Mouse (Mus musculus) myocyte (in vitro differentiated cells): ENCODE data around the gene Tanc1. TPM values are rescaled to one million over a fixed set of nuclear protein-coding genes. Genes with fewer than 3 reads are reported as not detected.

Experiments used
- H3K27me3 ChIP-seq: one replicate; pipeline ENCODE4 v1.6.1; 2011; ENCODE audit not compliant: control insufficient read depth, insufficient read depth, insufficient read length
- H3K36me3 ChIP-seq: one replicate; pipeline ENCODE4 v1.6.1; 2011; ENCODE audit not compliant: control insufficient read depth, insufficient read depth
- H3K4me2 ChIP-seq: one replicate; pipeline ENCODE4 v1.6.1; 2011; ENCODE audit warnings: low read depth, control low read depth
- H3K4me3 ChIP-seq: one replicate; pipeline ENCODE4 v1.5.1; 2011; ENCODE audit warnings: mild to moderate bottlenecking, control low read depth, moderate library complexity
- H3K79me2 ChIP-seq: one replicate; pipeline ENCODE4 v1.6.1; 2011; ENCODE audit not compliant: control insufficient read depth, insufficient read depth
- H3ac ChIP-seq: one replicate; pipeline ENCODE4 v1.6.1; 2011; ENCODE audit not compliant: control insufficient read depth, insufficient read length
- CEBPB ChIP-seq: IDR thresholded peaks from 2 replicates; pipeline ENCODE4 v1.6.1; 2011; ENCODE audit warnings: mild to moderate bottlenecking, moderate library complexity; ENCODE audit not compliant: poor library complexity, insufficient read depth, severe bottlenecking
- E2F4 ChIP-seq: IDR thresholded peaks from one replicate; pipeline ENCODE4 v1.6.1; 2011; ENCODE audit warnings: mild to moderate bottlenecking, control low read depth, moderate library complexity; ENCODE audit not compliant: insufficient read depth
- MAX ChIP-seq: IDR thresholded peaks from one replicate; pipeline ENCODE4 v1.6.1; 2011; ENCODE audit warnings: low read depth, mild to moderate bottlenecking, control low read depth
- MYOD1 ChIP-seq, 3 experiments: IDR thresholded peaks; one replicate each; pipeline ENCODE4 v1.6.1; 2011; ENCODE audit warnings: control low read depth in 2 of 3, low read depth in 2 of 3, mild to moderate bottlenecking in 2 of 3, moderate library complexity in 1 of 3; ENCODE audit not compliant: insufficient read length in 2 of 3, control insufficient read depth in 1 of 3
- MYOG ChIP-seq, 3 experiments: IDR thresholded peaks; one replicate each; pipeline ENCODE4 v1.6.1; 2011; ENCODE audit warnings: control low read depth in 2 of 3, low read depth in 2 of 3, mild to moderate bottlenecking in 2 of 3; ENCODE audit not compliant: insufficient read length in 2 of 3, control insufficient read depth in 1 of 3, insufficient read depth in 1 of 3
- POLR2A ChIP-seq: IDR thresholded peaks from one replicate; pipeline ENCODE4 v1.6.1; 2011; ENCODE audit warnings: low read depth, mild to moderate bottlenecking, control low read depth, moderate library complexity; ENCODE audit not compliant: insufficient read length
- POLR2AphosphoS2 ChIP-seq: IDR thresholded peaks from one replicate; pipeline ENCODE4 v1.6.1; 2011; ENCODE audit warnings: low read depth, control low read depth; ENCODE audit not compliant: insufficient read length
- REST ChIP-seq: IDR thresholded peaks from one replicate; pipeline ENCODE4 v1.6.1; 2011; ENCODE audit warnings: mild to moderate bottlenecking, control low read depth, moderate library complexity; ENCODE audit not compliant: insufficient read depth, insufficient read length
- SRF ChIP-seq: IDR thresholded peaks from one replicate; pipeline ENCODE4 v1.6.1; 2011; ENCODE audit warnings: low read depth; ENCODE audit not compliant: control insufficient read depth, insufficient read length
- TCF12 ChIP-seq: IDR thresholded peaks from one replicate; pipeline ENCODE4 v1.6.1; 2011; ENCODE audit warnings: mild to moderate bottlenecking, control low read depth; ENCODE audit not compliant: poor library complexity, insufficient read depth, severe bottlenecking
- TCF3 ChIP-seq: IDR thresholded peaks from one replicate; pipeline ENCODE4 v1.6.1; 2011; ENCODE audit warnings: low read depth, control low read depth; ENCODE audit not compliant: insufficient read length
- USF1 ChIP-seq: IDR thresholded peaks from one replicate; pipeline ENCODE4 v1.6.1; 2011; ENCODE audit warnings: low read depth, mild to moderate bottlenecking, control low read depth, moderate library complexity
- polyA plus RNA-seq: library from polyadenylated mRNA; unstranded; fragments of >200 nt; fragmentation: generic; extraction: Trizol; gene quantifications from one replicate; pipeline ENCODE4 v1.2.1, GENCODE M21; 2012; ENCODE audit warnings: missing spikeins

Gene Tanc1
- polyA plus RNA-seq, 1 experiment: 24.7 TPM

DNA sequence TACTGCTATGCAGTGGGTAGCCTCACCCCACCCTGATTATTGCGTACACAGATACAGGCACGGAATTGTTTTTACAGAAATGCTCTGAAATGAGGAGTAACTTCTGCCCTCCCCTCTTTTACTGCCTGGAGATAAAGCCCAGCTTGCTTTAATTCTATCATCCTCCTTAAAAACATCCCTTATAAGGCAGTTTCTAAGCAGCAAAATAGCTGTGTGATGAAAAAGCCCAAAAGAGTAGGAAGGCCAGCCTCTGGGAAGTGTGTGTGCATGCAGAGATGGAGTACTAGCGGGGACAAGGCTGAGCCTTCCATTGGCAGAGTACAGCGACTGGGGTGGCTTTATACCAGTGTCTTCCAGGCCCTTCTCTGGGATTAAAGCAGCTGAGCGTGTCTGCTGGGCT, 140.9 kb downstream of the Tanc1 start:
- Histone ChIP-seq H3K79me2 (peaks cover 42% of the 10 kb centered on the region), H3K4me2 (no peak overlapping the region), H3K36me3 (peaks cover 3% of the 10 kb centered on the region), H3ac (no peak overlapping the region), H3K4me3 (no peak overlapping the region), H3K27me3 (no peaks in the 10 kb centered on the region)
- TF ChIP-seq TCF3 (no peak), MYOD1 (IDR thresholded peaks at IDR 0.05; ENCODE audit: control insufficient read depth in 1 of 3, insufficient read length in 2 of 3, low read depth in 2 of 3) (no peak), USF1 (no peak), MAX (no peak), REST (no peak), POLR2AphosphoS2 (no peak), SRF (no peak), CEBPB (no peak), E2F4 (no peak), MYOG (IDR thresholded peaks at IDR 0.05; ENCODE audit: control insufficient read depth in 1 of 3, insufficient read depth in 1 of 3, insufficient read length in 2 of 3, low read depth in 2 of 3) (no peak), TCF12 (no peak), POLR2A (no peak)

GRCm38 (mm10) chr2:59756137-59756753, 144.4 kb downstream of the Tanc1 start:
- no peak for TF ChIP-seq POLR2A
- TF ChIP-seq TCF12: no peak
- no peak for TF ChIP-seq SRF
- no peak for TF ChIP-seq POLR2AphosphoS2
- no peak for TF ChIP-seq MYOG (IDR thresholded peaks at IDR 0.05; ENCODE audit: control insufficient read depth in 1 of 3, insufficient read depth in 1 of 3, insufficient read length in 2 of 3, low read depth in 2 of 3)
- TF ChIP-seq MAX: no peak
- no peak for TF ChIP-seq REST
- no peak for TF ChIP-seq USF1
- no peak for TF ChIP-seq MYOD1 (IDR thresholded peaks at IDR 0.05; ENCODE audit: control insufficient read depth in 1 of 3, insufficient read length in 2 of 3, low read depth in 2 of 3)
- TF ChIP-seq CEBPB: no peak
- TF ChIP-seq TCF3: no peak
- Histone ChIP-seq H3K4me2 (no peak overlapping the region), H3K79me2 (peaks cover 33% of the 10 kb centered on the region), H3K4me3 (no peak overlapping the region), H3ac (no peak overlapping the region), H3K27me3 (no peaks in the 10 kb centered on the region), H3K36me3 (peaks cover 3% of the 10 kb centered on the region)

GRCm38 (mm10) chr2:59757015-59757414, 145.2 kb downstream of the Tanc1 start:
- Histone ChIP-seq H3K27me3 (no peaks in the 10 kb centered on the region), H3K4me2 (no peak overlapping the region), H3K4me3 (no peak overlapping the region), H3ac (no peak overlapping the region), H3K36me3 (peaks cover 3% of the 10 kb centered on the region), H3K79me2 (peaks cover 25% of the 10 kb centered on the region)
- TF ChIP-seq MYOD1 (IDR thresholded peaks at IDR 0.05; ENCODE audit: control insufficient read depth in 1 of 3, insufficient read length in 2 of 3, low read depth in 2 of 3) (no peak), SRF (no peak), MAX (no peak), TCF12 (no peak), E2F4 (no peak), REST (no peak), MYOG (IDR thresholded peaks at IDR 0.05; ENCODE audit: control insufficient read depth in 1 of 3, insufficient read depth in 1 of 3, insufficient read length in 2 of 3, low read depth in 2 of 3) (no peak), TCF3 (no peak), POLR2A (no peak), USF1 (no peak), POLR2AphosphoS2 (no peak), CEBPB (no peak)

DNA sequence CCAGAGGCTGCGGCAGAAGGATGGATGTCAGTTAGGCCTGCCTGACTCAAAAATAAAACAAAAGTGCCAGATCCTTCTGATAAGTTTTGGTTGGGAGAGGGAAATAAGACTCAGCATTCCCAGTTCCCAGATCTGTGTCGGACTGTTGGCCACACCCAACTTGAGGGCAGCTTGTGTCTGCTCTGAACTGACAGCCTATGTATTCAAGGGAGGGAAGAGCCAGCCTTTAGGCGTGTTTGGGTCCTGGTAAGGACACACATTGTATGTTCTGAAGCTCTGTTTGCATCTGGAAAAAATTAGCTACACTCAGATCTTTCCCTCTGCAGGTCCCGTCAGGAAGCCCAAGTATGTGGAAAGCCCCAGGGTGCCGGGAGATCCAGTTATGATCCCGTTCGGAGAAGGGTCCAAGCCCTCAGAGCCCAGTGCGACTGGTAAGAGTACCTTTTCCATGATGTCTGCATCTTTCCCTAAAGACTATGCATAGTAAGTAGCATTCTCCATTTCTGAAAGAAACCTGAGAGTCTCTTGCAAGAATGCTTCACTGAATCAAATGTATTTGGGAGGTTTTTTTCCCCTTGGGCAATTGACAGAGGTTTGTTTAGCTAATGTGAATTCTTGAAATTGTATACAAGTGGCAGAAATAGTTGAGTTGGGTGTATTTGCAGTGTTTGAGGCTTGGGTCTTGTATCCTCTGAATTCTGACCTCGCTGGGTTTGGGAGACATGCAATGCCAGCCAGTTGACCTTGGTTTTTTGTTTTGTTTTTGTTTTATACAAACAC, 146.5 kb downstream of the Tanc1 start:
- TF ChIP-seq SRF: no peak
- TF ChIP-seq POLR2A: no peak
- no peak for TF ChIP-seq REST
- no peak for TF ChIP-seq MYOD1 (IDR thresholded peaks at IDR 0.05; ENCODE audit: control insufficient read depth in 1 of 3, insufficient read length in 2 of 3, low read depth in 2 of 3)
- no peak for TF ChIP-seq USF1
- no peak for TF ChIP-seq MAX
- no peak for TF ChIP-seq TCF3
- TF ChIP-seq POLR2AphosphoS2: no peak
- TF ChIP-seq MYOG (IDR thresholded peaks at IDR 0.05; ENCODE audit: control insufficient read depth in 1 of 3, insufficient read depth in 1 of 3, insufficient read length in 2 of 3, low read depth in 2 of 3): no peak
- no peak for TF ChIP-seq E2F4
- TF ChIP-seq CEBPB: no peak
- no peak for TF ChIP-seq TCF12
- peaks cover 17% of the 10 kb centered on the region for H3K79me2 ChIP-seq
- H3K36me3 ChIP-seq: peaks cover 3% of the 10 kb centered on the region
- H3ac ChIP-seq: no peak overlapping the region
- no peak overlapping the region for H3K4me2 ChIP-seq
- H3K27me3 ChIP-seq: no peaks in the 10 kb centered on the region
- no peak overlapping the region for H3K4me3 ChIP-seq
